Comparison of ENCODE assay signal across 8 mouse cellular contexts in genomic region chr8:84288892-84289291, GRCm38 (mm10). TPM values are rescaled to one million over a fixed set of nuclear protein-coding genes. Genes with fewer than 3 reads are reported as not detected.
DNase-seq lines count a peak whose midpoint lies in the region; TF ChIP-seq lines count a peak whose summit lies in the region.

No protein-coding gene starts in this region.

- TF ChIP-seq EP300 in heart, adult 2 months (IDR thresholded peaks at IDR 0.05; ENCODE audit: insufficient read depth, low read depth, low read length), result no peak

- intact Hi-C loops in heart, adult 2 months (cut with DNase I), result no loop called here
- intact Hi-C loops in heart, postnatal 25 days (cut with DNase I), result loop anchor here (10.0 kb wide), 1 partner anchor 54 kb away; the partner anchor contains the start of gene Zswim4

- TF ChIP-seq CTCF in heart, adult 2 months (IDR thresholded peaks at IDR 0.05), result peak; percentile 46

- TF ChIP-seq POLR2A in heart, adult 2 months (IDR thresholded peaks at IDR 0.05; ENCODE audit: insufficient read depth, low read depth, low read length), result no peak

- H3K4me1 ChIP-seq in heart, adult 2 months (ENCODE audit: control insufficient read depth, insufficient read depth, low read length), result no peaks in the 10 kb centered on the region

- H3K27ac ChIP-seq in heart, adult 2 months, result no peak overlapping the region

- no peaks in the 10 kb centered on the region for H3K27me3 ChIP-seq in heart, adult 2 months (ENCODE audit: control insufficient read depth, insufficient read depth, low read length)

- no peak overlapping the region for H3K9ac ChIP-seq in heart, adult 2 months (ENCODE audit: low read depth, low read length)

- no peaks in the 10 kb centered on the region for H3K36me3 ChIP-seq in heart, adult 2 months (ENCODE audit: control insufficient read depth, insufficient read depth, low read length)

- no peak overlapping the region for H3K4me3 ChIP-seq in heart, adult 2 months

- H3K79me2 ChIP-seq in heart, adult 2 months (replicated peaks; ENCODE audit: control insufficient read depth, insufficient read depth, low read length), result no peaks in the 10 kb centered on the region

- WGBS in heart, adult 2 months, result 39% methylated on average over 2 of the region's 2 CpGs

- no peak for DNase-seq in heart, adult 2 months
- no peak for DNase-seq in heart, adult 9 months (ENCODE audit: low spot score in 2 of 2)
- peak; percentile 40 for DNase-seq in thymus, postnatal 0 days (ENCODE audit: low spot score)
- no peak for DNase-seq in thymus, postnatal 10 days (ENCODE audit: low spot score in 2 of 2)
- peak; percentile 54 for DNase-seq in induced T-regulatory cell, adult 2 months (ENCODE audit: low read depth)
- no peak for DNase-seq in testis, postnatal 14 days (ENCODE audit: low spot score)
- no peak for DNase-seq in heart, postnatal 25 days (ENCODE audit: low spot score)
- DNase-seq in natural killer cell, adult 2 months (ENCODE audit: low spot score in 2 of 2), result no peak

RNA-seq across cellular contexts. Expression of gene Ccdc130, which starts 18.7 kb away (rescaled TPM):
- total RNA-seq in heart, adult 2 months (2021), result 1 to 10 TPM; 5.0 to 8.1 TPM
- polyA plus RNA-seq in heart, adult 2 months (2012; rRNA removed), result 19.9 and 20.8 TPM in 2 replicates
- polyA plus RNA-seq in thymus, postnatal 0 days (2015; fragmentation: Nextera tagmentation; extraction: Ambion mirVana), result 19.7 and 24.5 TPM in 2 replicates
- total RNA-seq in heart, postnatal 25 days (2021), result 10 to 100 TPM in 1 of 2 experiments, 1 to 10 TPM in 1; 9.2 to 10.3 TPM

RNA-seq across cellular contexts. Expression of gene Mri1, which starts 31.8 kb away (rescaled TPM):
- 10 to 100 TPM; 10.8 to 12.0 TPM for total RNA-seq in heart, adult 2 months (2021)
- polyA plus RNA-seq in heart, adult 2 months (2012; rRNA removed), result 13.6 and 20.8 TPM in 2 replicates
- polyA plus RNA-seq in thymus, postnatal 0 days (2015; fragmentation: Nextera tagmentation; extraction: Ambion mirVana), result 80.0 and 85.4 TPM in 2 replicates
- total RNA-seq in heart, postnatal 25 days (2021), result 10 to 100 TPM; 10.2 to 10.3 TPM

RNA-seq across cellular contexts. Expression of gene D8Ertd738e, which starts 39.4 kb away (rescaled TPM):
- total RNA-seq in heart, adult 2 months (2021), result 100 to 1,000 TPM; 206 to 249 TPM
- 144 and 158 TPM in 2 replicates for polyA plus RNA-seq in heart, adult 2 months (2012; rRNA removed)
- polyA plus RNA-seq in thymus, postnatal 0 days (2015; fragmentation: Nextera tagmentation; extraction: Ambion mirVana), result 403 and 424 TPM in 2 replicates
- total RNA-seq in heart, postnatal 25 days (2021), result 100 to 1,000 TPM; 227 to 240 TPM

RNA-seq across cellular contexts. Expression of gene Zswim4, which starts 52.0 kb away (rescaled TPM):
- 1 to 10 TPM; 6.8 to 8.2 TPM for total RNA-seq in heart, adult 2 months (2021)
- polyA plus RNA-seq in heart, adult 2 months (2012; rRNA removed), result 7.6 and 10.4 TPM in 2 replicates
- polyA plus RNA-seq in thymus, postnatal 0 days (2015; fragmentation: Nextera tagmentation; extraction: Ambion mirVana), result 12.7 and 13.2 TPM in 2 replicates
- 1 to 10 TPM; 8.2 to 8.8 TPM for total RNA-seq in heart, postnatal 25 days (2021)

Comparison
In these comparisons a context has a peak if more than half of its experiments do, and no peak if none do; other contexts are left out.
1. DNase-seq: peak in thymus, postnatal 0 days (single experiment) and induced T-regulatory cell, adult 2 months (single experiment); none in heart, adult 2 months (0 of 2), heart, adult 9 months (0 of 2), thymus, postnatal 10 days (0 of 2), testis, postnatal 14 days (single experiment), heart, postnatal 25 days (single experiment) and natural killer cell, adult 2 months (0 of 2).